Mouse (Mus musculus): ENCODE results near the gene Pcgf6. TPM values are rescaled to one million over a fixed set of nuclear protein-coding genes. Genes with fewer than 3 reads are reported as not detected.

Gene Pcgf6
- polyA plus RNA-seq (2015; fragmentation: Nextera tagmentation; extraction: Ambion mirVana): 11.0 and 14.0 TPM in 2 replicates

GRCm38 (mm10) chr19:47050271-47051032, at the start of gene Pcgf6:
TSS of gene Pcgf6 (minus strand) at chr19:47050906.
- peak within 1 kb of the TSS; percentile 88 for H3K4me3 ChIP-seq
- H3K9me3 ChIP-seq: no peaks in the 10 kb centered on the region
- peak within 1 kb of the TSS; percentile 78 for H3K4me2 ChIP-seq
- peaks cover 15% of the 10 kb centered on the region for H3K36me3 ChIP-seq
- H3K27me3 ChIP-seq: no peaks in the 10 kb centered on the region
- H3K27ac ChIP-seq: peak within 1 kb of the TSS; percentile 90
- ATAC-seq (ENCODE audit: insufficient number of reproducible peaks, low FRiP score, low TSS enrichment, low read depth): peak; percentile 87
- under 1% methylated on average over 73 of the region's 75 CpGs for WGBS
- H3K9ac ChIP-seq: peak within 1 kb of the TSS; percentile 83
- H3K4me1 ChIP-seq: peaks cover 16% of the 10 kb centered on the region

- WGBS: under 1% methylated on average over 56 of the region's 56 CpGs
- Histone ChIP-seq H3K27me3 (no peaks in the 10 kb centered on the region), H3K9me3 (no peaks in the 10 kb centered on the region), H3K9ac (peak within 1 kb of the TSS; percentile 88), H3K4me1 (peaks cover 20% of the 10 kb centered on the region), H3K27ac (peak within 1 kb of the TSS; percentile 81), H3K36me3 (peaks cover 33% of the 10 kb centered on the region), H3K4me2 (peak within 1 kb of the TSS; percentile 74), H3K4me3 (peak within 1 kb of the TSS; percentile 66)
- peak; percentile 95 for ATAC-seq (ENCODE audit: insufficient number of reproducible peaks, low FRiP score, low TSS enrichment, low read depth)
Measured at GRCm38 (mm10) chr19:47090550-47091156, 39.9 kb upstream of the Pcgf6 start, which contains the start of the genes Usmg5 and Pdcd11. TSS of gene Usmg5 (minus strand) at chr19:47090647. TSS of gene Pdcd11 (plus strand) at chr19:47090768.

GRCm38 (mm10) chr19:47089718-47090525, 39.2 kb upstream of the Pcgf6 start:
- Histone ChIP-seq H3K4me1 (peaks cover 20% of the 10 kb centered on the region), H3K9ac (peak overlapping the region; percentile 88), H3K4me3 (peak overlapping the region; percentile 66), H3K9me3 (no peaks in the 10 kb centered on the region), H3K27ac (peak overlapping the region; percentile 75), H3K4me2 (peak overlapping the region; percentile 74), H3K27me3 (no peaks in the 10 kb centered on the region), H3K36me3 (peaks cover 31% of the 10 kb centered on the region)
- 1% methylated on average over 36 of the region's 36 CpGs for WGBS
- peak; percentile 36 for ATAC-seq (ENCODE audit: insufficient number of reproducible peaks, low FRiP score, low TSS enrichment, low read depth)

- Histone ChIP-seq H3K4me3 (no peak overlapping the region), H3K36me3 (peaks cover 34% of the 10 kb centered on the region), H3K4me2 (no peak overlapping the region), H3K9me3 (no peaks in the 10 kb centered on the region), H3K9ac (no peak overlapping the region), H3K27me3 (no peaks in the 10 kb centered on the region), H3K27ac (no peak overlapping the region), H3K4me1 (peaks cover 20% of the 10 kb centered on the region)
- 78% methylated on average over 3 of the region's 3 CpGs for WGBS
- no peak for ATAC-seq (ENCODE audit: insufficient number of reproducible peaks, low FRiP score, low TSS enrichment, low read depth)
Measured at GRCm38 (mm10) chr19:47088226-47088625, 37.5 kb upstream of the Pcgf6 start.

GRCm38 (mm10) chr19:47067924-47068611, 17.4 kb upstream of the Pcgf6 start:
- H3K27ac ChIP-seq: peak overlapping the region; percentile 92
- peak; percentile 88 for ATAC-seq (ENCODE audit: insufficient number of reproducible peaks, low FRiP score, low TSS enrichment, low read depth)
- peak overlapping the region; percentile 69 for H3K4me2 ChIP-seq
- 0% methylated on average over 72 of the region's 72 CpGs for WGBS
- peaks cover 10% of the 10 kb centered on the region for H3K4me1 ChIP-seq
- H3K4me3 ChIP-seq: peak overlapping the region; percentile 80
- H3K9ac ChIP-seq: peak overlapping the region; percentile 90
- H3K9me3 ChIP-seq: no peaks in the 10 kb centered on the region
- peaks cover 20% of the 10 kb centered on the region for H3K36me3 ChIP-seq
- no peaks in the 10 kb centered on the region for H3K27me3 ChIP-seq

GRCm38 (mm10) chr19:47067096-47067882, 16.6 kb upstream of the Pcgf6 start, which contains the start of gene Taf5:
TSS of gene Taf5 (plus strand) at chr19:47067746.
- WGBS: 9% methylated on average over 48 of the region's 49 CpGs
- H3K36me3 ChIP-seq: peaks cover 12% of the 10 kb centered on the region
- peak within 1 kb of the TSS; percentile 92 for H3K27ac ChIP-seq
- no peaks in the 10 kb centered on the region for H3K27me3 ChIP-seq
- peak within 1 kb of the TSS; percentile 90 for H3K9ac ChIP-seq
- ATAC-seq (ENCODE audit: insufficient number of reproducible peaks, low FRiP score, low TSS enrichment, low read depth): peak; percentile 75
- peak within 1 kb of the TSS; percentile 69 for H3K4me2 ChIP-seq
- peaks cover 10% of the 10 kb centered on the region for H3K4me1 ChIP-seq
- peak within 1 kb of the TSS; percentile 80 for H3K4me3 ChIP-seq
- no peaks in the 10 kb centered on the region for H3K9me3 ChIP-seq

GRCm38 (mm10) chr19:47065860-47066259, 15.2 kb upstream of the Pcgf6 start:
- Histone ChIP-seq H3K36me3 (peaks cover under 1% of the 10 kb centered on the region; the same call in 1 of the 2 replicates), H3K27me3 (no peaks in the 10 kb centered on the region), H3K4me2 (no peak overlapping the region), H3K9ac (no peak overlapping the region), H3K27ac (no peak overlapping the region), H3K4me1 (peaks cover 10% of the 10 kb centered on the region), H3K9me3 (no peaks in the 10 kb centered on the region), H3K4me3 (no peak overlapping the region)
- 90% methylated on average over 3 of the region's 3 CpGs for WGBS
- no peak for ATAC-seq (ENCODE audit: insufficient number of reproducible peaks, low FRiP score, low TSS enrichment, low read depth)

- 63% methylated on average over 1 of the region's 1 CpGs for WGBS
- Histone ChIP-seq H3K27ac (no peak overlapping the region), H3K9me3 (no peaks in the 10 kb centered on the region), H3K36me3 (no peaks in the 10 kb centered on the region), H3K27me3 (no peaks in the 10 kb centered on the region), H3K4me1 (no peaks in the 10 kb centered on the region), H3K9ac (no peak overlapping the region), H3K4me3 (no peak overlapping the region), H3K4me2 (no peak overlapping the region)
- ATAC-seq (ENCODE audit: insufficient number of reproducible peaks, low FRiP score, low TSS enrichment, low read depth): no peak
Measured at GRCm38 (mm10) chr19:47057684-47058083, 7.0 kb upstream of the Pcgf6 start.

GRCm38 (mm10) chr19:47053471-47053870, 2.8 kb upstream of the Pcgf6 start:
- H3K4me3 ChIP-seq: no peak overlapping the region
- H3K27ac ChIP-seq: no peak overlapping the region

GRCm38 (mm10) chr19:47052927-47053326, 2.2 kb upstream of the Pcgf6 start:
- Histone ChIP-seq H3K27me3 (no peaks in the 10 kb centered on the region), H3K9me3 (no peaks in the 10 kb centered on the region), H3K4me2 (no peak overlapping the region), H3K9ac (no peak overlapping the region), H3K36me3 (no peaks in the 10 kb centered on the region; the same call in 1 of the 2 replicates), H3K27ac (no peak overlapping the region), H3K4me1 (peaks cover 16% of the 10 kb centered on the region), H3K4me3 (no peak overlapping the region)
- no peak for ATAC-seq (ENCODE audit: insufficient number of reproducible peaks, low FRiP score, low TSS enrichment, low read depth)
- 85% methylated on average over 4 of the region's 4 CpGs for WGBS

More at GRCm38 (mm10) chr19:47053471-47053870, 2.8 kb upstream of the Pcgf6 start:
- Histone ChIP-seq H3K27me3 (no peaks in the 10 kb centered on the region), H3K9me3 (no peaks in the 10 kb centered on the region), H3K9ac (no peak overlapping the region), H3K4me2 (no peak overlapping the region), H3K4me1 (peaks cover 16% of the 10 kb centered on the region), H3K36me3 (no peaks in the 10 kb centered on the region)
- no peak for ATAC-seq (ENCODE audit: insufficient number of reproducible peaks, low FRiP score, low TSS enrichment, low read depth)
- WGBS: 79% methylated on average over 4 of the region's 4 CpGs
